Mouse (Mus musculus) E14TG2a.4 (cell line): Measurements from ENCODE around the gene Fmo6.

Experiments used
- H3K27me3 ChIP-seq: 2 replicates; pipeline ENCODE4 v1.6.1; 2014; ENCODE audit warnings: low read length, control low read depth; ENCODE audit not compliant: insufficient read depth
- H3K36me3 ChIP-seq: 2 replicates; pipeline ENCODE4 v1.6.1; 2014; ENCODE audit warnings: low read length, control low read depth; ENCODE audit not compliant: insufficient read depth
- H3K4me1 ChIP-seq: replicated peaks from 2 replicates; pipeline ENCODE4 v1.6.1; 2014; ENCODE audit warnings: low read depth, low read length, control low read depth
- H3K4me3 ChIP-seq: replicated peaks from 2 replicates; pipeline ENCODE4 v1.5.1; 2014; ENCODE audit warnings: mild to moderate bottlenecking, low read length
- H3K9me3 ChIP-seq: 2 replicates; pipeline ENCODE4 v1.6.1; 2014; ENCODE audit warnings: low read length, control low read depth
- CTCF ChIP-seq: conservative IDR thresholded peaks from 2 replicates; pipeline ENCODE4 v1.5.1; 2014; ENCODE audit warnings: low read length
- NANOG ChIP-seq: IDR thresholded peaks from 2 replicates; pipeline ENCODE4 v1.6.1; 2014; ENCODE audit warnings: borderline replicate concordance, low read length, mixed read lengths
- POU5F1 ChIP-seq: IDR thresholded peaks from 2 replicates; pipeline ENCODE4 v1.6.1; 2014; ENCODE audit warnings: low read length, borderline replicate concordance

The Fmo6 gene

GRCm38 (mm10) chr1:162875091-162875490 is 62.2 kb downstream of the Fmo6 start:
- Histone ChIP-seq H3K4me3 (no peak overlapping the region), H3K9me3 (no peaks in the 10 kb centered on the region), H3K36me3 (no peaks in the 10 kb centered on the region), H3K27me3 (no peaks in the 10 kb centered on the region), H3K4me1 (no peaks in the 10 kb centered on the region)
- TF ChIP-seq POU5F1: no peak
- TF ChIP-seq NANOG: no peak
- no peak for TF ChIP-seq CTCF

GRCm38 (mm10) chr1:162871701-162872311 is 65.5 kb downstream of the Fmo6 start:
- no peaks in the 10 kb centered on the region; the same call in 1 of the 2 replicates for H3K9me3 ChIP-seq
- TF ChIP-seq CTCF: no peak
- no peak for TF ChIP-seq NANOG
- no peak for TF ChIP-seq POU5F1
- no peaks in the 10 kb centered on the region for H3K36me3 ChIP-seq
- H3K4me1 ChIP-seq: no peaks in the 10 kb centered on the region
- H3K4me3 ChIP-seq: no peak overlapping the region
- no peaks in the 10 kb centered on the region for H3K27me3 ChIP-seq

- no peak for TF ChIP-seq POU5F1
- no peak for TF ChIP-seq NANOG
- no peak for TF ChIP-seq CTCF
- H3K4me1 ChIP-seq: no peaks in the 10 kb centered on the region
- no peaks in the 10 kb centered on the region for H3K27me3 ChIP-seq
- no peaks in the 10 kb centered on the region for H3K36me3 ChIP-seq
- no peak overlapping the region for H3K4me3 ChIP-seq
- H3K9me3 ChIP-seq: no peaks in the 10 kb centered on the region; the same call in 1 of the 2 replicates
Measured at GRCm38 (mm10) chr1:162870978-162871377, 66.3 kb downstream of the Fmo6 start.

- no peak for TF ChIP-seq CTCF
- no peak for TF ChIP-seq NANOG
- TF ChIP-seq POU5F1: no peak
- H3K27me3 ChIP-seq: no peaks in the 10 kb centered on the region
- H3K4me3 ChIP-seq: no peak overlapping the region
- H3K36me3 ChIP-seq: no peaks in the 10 kb centered on the region
- H3K4me1 ChIP-seq: no peaks in the 10 kb centered on the region
- H3K9me3 ChIP-seq: no peaks in the 10 kb centered on the region; the same call in 1 of the 2 replicates
Measured at GRCm38 (mm10) chr1:162867396-162867795, 69.9 kb downstream of the Fmo6 start.
